Mouse (Mus musculus) liver, adult 2 months (tissue): ENCODE data around the gene Phf23.

ENCODE experiments used
- CTCF ChIP-seq: fragments of 200-500 bp; IDR thresholded peaks from 2 replicates; pipeline ENCODE4 v1.5.1; 2011; ENCODE audit warnings: low read depth, low read length, control low read depth
- POLR2A ChIP-seq: fragments of 200-500 bp; IDR thresholded peaks from 2 replicates; pipeline ENCODE4 v1.6.1; 2011; ENCODE audit warnings: low read length, control low read depth; ENCODE audit not compliant: insufficient read depth; ENCODE audit errors: extremely low read depth

- no peak for TF ChIP-seq CTCF
- TF ChIP-seq POLR2A, result no peak
Observed at GRCm38 (mm10) chr11:69981141-69981762, 14.3 kb upstream of the Phf23 start, which contains the start of gene Ctdnep1.
